Mouse (Mus musculus): ENCODE results near the gene Zfp710.

GRCm38 (mm10) chr7:80027636-80028417 lies 3.2 kb downstream of the Zfp710 start:
- TF ChIP-seq EP300 (optimal IDR thresholded peaks at IDR 0.05) (no peak), CTCF (IDR thresholded peaks at IDR 0.05; ENCODE audit: low read depth) (no peak)
